ENCODE assay signal across 8 mouse cellular contexts in genomic region chr2:180701767-180702621, GRCm38 (mm10). TPM values are rescaled to one million over a fixed set of nuclear protein-coding genes. Genes with fewer than 3 reads are reported as not detected.
A peak's percentile ranks its signal among the peaks of the same experiment; 100 is the strongest.
DNase-seq lines count a peak whose midpoint lies in the region; ATAC-seq lines count a peak whose summit lies in the region.

No protein-coding gene starts in this region.

- no peaks in the 10 kb centered on the region for H3K27me3 ChIP-seq in intestine, embryonic 15.5 days (replicated peaks)

- ATAC-seq in intestine, embryonic 15.5 days: peak; percentile 95

- peak overlapping the region; percentile 68 for H3K4me3 ChIP-seq in intestine, embryonic 15.5 days (replicated peaks)

- H3K9me3 ChIP-seq in intestine, embryonic 15.5 days: no peaks in the 10 kb centered on the region

- peak overlapping the region; percentile 79 for H3K4me2 ChIP-seq in intestine, embryonic 15.5 days (replicated peaks)

- WGBS in intestine, embryonic 15.5 days: under 1% methylated on average over 66 of the region's 66 CpGs

- H3K9ac ChIP-seq in intestine, embryonic 15.5 days: peak overlapping the region; percentile 91

- peaks cover 27% of the 10 kb centered on the region for H3K4me1 ChIP-seq in intestine, embryonic 15.5 days (replicated peaks)

- peak; percentile 87 for DNase-seq in adrenal gland, adult 8-10 months
- peak; percentile 82 for DNase-seq in embryo, embryonic 11.5 days (ENCODE audit: low read depth, low spot score)
- DNase-seq in gastrocnemius, postnatal 36 days: peak; percentile 88
- DNase-seq in left cerebral cortex, postnatal 25 days (ENCODE audit: low spot score in 2 of 2): peak; percentile 91 to 94
- peak; percentile 92 for DNase-seq in mesoderm, embryonic 11.5 days (ENCODE audit: low read depth, low spot score)
- DNase-seq in right cerebral cortex, postnatal 25 days: peak; percentile 91
- peak; percentile 89 to 90 for DNase-seq in urinary bladder, postnatal 36 days (ENCODE audit: low spot score in 2 of 2)

- peak overlapping the region; percentile 95 for H3K27ac ChIP-seq in intestine, embryonic 15.5 days

- H3K36me3 ChIP-seq in intestine, embryonic 15.5 days: no peaks in the 10 kb centered on the region

- intact Hi-C loops in gastrocnemius, postnatal 36 days (cut with DNase I): no loop called here
- intact Hi-C loops in left cerebral cortex, postnatal 25 days (cut with DNase I): loop anchor here (1.0 kb wide), 1 partner anchor 8 kb away; the partner anchor contains the start of gene Gid8

RNA-seq across cellular contexts. Expression of gene Dido1, which starts 7.8 kb away (rescaled TPM):
- 10 to 100 TPM; 41.3 to 60.8 (median 49.4) TPM for total RNA-seq in adrenal gland, adult 8-10 months (2022)
- total RNA-seq in gastrocnemius, postnatal 36 days (2021): 10 to 100 TPM; 14.3 to 17.5 TPM
- 22.8 and 23.2 TPM in 2 replicates for polyA plus RNA-seq in intestine, embryonic 15.5 days (2015; fragmentation: Nextera tagmentation; extraction: Ambion mirVana)
- 10 to 100 TPM; 54.3 to 55.6 TPM for total RNA-seq in left cerebral cortex, postnatal 25 days (2021)

RNA-seq across cellular contexts. Expression of gene Gid8, which starts 7.9 kb away (rescaled TPM):
- 10 to 100 TPM; 58.4 to 65.5 (median 64.0) TPM for total RNA-seq in adrenal gland, adult 8-10 months (2022)
- total RNA-seq in gastrocnemius, postnatal 36 days (2021): 10 to 100 TPM; 32.1 to 33.8 TPM
- polyA plus RNA-seq in intestine, embryonic 15.5 days (2015; fragmentation: Nextera tagmentation; extraction: Ambion mirVana): 52.6 and 55.1 TPM in 2 replicates
- total RNA-seq in left cerebral cortex, postnatal 25 days (2021): 10 to 100 TPM; 62.4 to 64.9 TPM

RNA-seq across cellular contexts. Expression of gene Slc17a9, which starts 23.1 kb away (rescaled TPM):
- 1 to 10 TPM in 2 of 4 experiments, under 1 TPM in 2; 0.81 to 2.3 (median 1.1) TPM for total RNA-seq in adrenal gland, adult 8-10 months (2022)
- under 1 TPM in 1 of 2 experiments, not detected in 1; 0.33 TPM for total RNA-seq in gastrocnemius, postnatal 36 days (2021)
- polyA plus RNA-seq in intestine, embryonic 15.5 days (2015; fragmentation: Nextera tagmentation; extraction: Ambion mirVana): 2.3 and 4.6 TPM in 2 replicates
- under 1 TPM; 0.30 to 0.53 TPM for total RNA-seq in left cerebral cortex, postnatal 25 days (2021)

RNA-seq across cellular contexts. Expression of gene Tcfl5, which starts 59.5 kb away (rescaled TPM):
- total RNA-seq in adrenal gland, adult 8-10 months (2022): not detected
- not detected for total RNA-seq in gastrocnemius, postnatal 36 days (2021)
- polyA plus RNA-seq in intestine, embryonic 15.5 days (2015; fragmentation: Nextera tagmentation; extraction: Ambion mirVana): 0.13 TPM in 1 of 2 replicates, not detected in the other
- total RNA-seq in left cerebral cortex, postnatal 25 days (2021): 1 to 10 TPM; 1.5 to 1.7 TPM

Comparison
In these comparisons a context has a peak if more than half of its experiments do, and no peak if none do; other contexts are left out.
1. Peak in every context shown above with its lines: DNase-seq, ATAC-seq, H3K4me3 ChIP-seq and H3K27ac ChIP-seq.